Mouse (Mus musculus): ENCODE measurements around the gene Hoxd10. TPM values are rescaled to one million over a fixed set of nuclear protein-coding genes. Genes with fewer than 3 reads are reported as not detected.

The Hoxd10 gene
- polyA plus RNA-seq, 1 experiment from 2014 or later = not detected

- ATAC-seq (replicated peaks; ENCODE audit: insufficient number of reproducible peaks, insufficient read depth, low FRiP score, low read depth) = no peak
- 3% methylated on average over 20 of the region's 20 CpGs for WGBS
- no peak overlapping the region for H3K4me3 ChIP-seq
- peaks cover 98% of the 10 kb centered on the region for H3K27me3 ChIP-seq
- no peaks in the 10 kb centered on the region for H3K9me3 ChIP-seq (replicated peaks)
- peaks cover 11% of the 10 kb centered on the region for H3K4me1 ChIP-seq (replicated peaks)
- no peak overlapping the region for H3K9ac ChIP-seq
- no peak overlapping the region for H3K4me2 ChIP-seq
- H3K27ac ChIP-seq = no peak overlapping the region
- no peaks in the 10 kb centered on the region for H3K36me3 ChIP-seq
Measured at GRCm38 (mm10) chr2:74692808-74693431, 1.2 kb downstream of the Hoxd10 start.

- Histone ChIP-seq H3K4me2 (no peak overlapping the region), H3K9me3 (replicated peaks) (no peaks in the 10 kb centered on the region), H3K4me1 (replicated peaks) (peaks cover 16% of the 10 kb centered on the region), H3K27ac (no peak overlapping the region), H3K4me3 (no peak overlapping the region), H3K36me3 (no peaks in the 10 kb centered on the region), H3K27me3 (peaks cover 98% of the 10 kb centered on the region), H3K9ac (no peak overlapping the region)
- WGBS = 9% methylated on average over 4 of the region's 4 CpGs
- ATAC-seq (replicated peaks; ENCODE audit: insufficient number of reproducible peaks, insufficient read depth, low FRiP score, low read depth) = no peak
Measured at GRCm38 (mm10) chr2:74693432-74693827, 1.7 kb downstream of the Hoxd10 start.

GRCm38 (mm10) chr2:74694066-74694465 lies 2.3 kb downstream of the Hoxd10 start:
- Histone ChIP-seq H3K27me3 (peaks cover 98% of the 10 kb centered on the region), H3K4me2 (no peak overlapping the region), H3K36me3 (no peaks in the 10 kb centered on the region), H3K9ac (no peak overlapping the region), H3K9me3 (replicated peaks) (no peaks in the 10 kb centered on the region), H3K27ac (no peak overlapping the region), H3K4me1 (replicated peaks) (peaks cover 20% of the 10 kb centered on the region), H3K4me3 (no peak overlapping the region)
- ATAC-seq (replicated peaks; ENCODE audit: insufficient number of reproducible peaks, insufficient read depth, low FRiP score, low read depth) = no peak
- 6% methylated on average over 16 of the region's 16 CpGs for WGBS

- 10% methylated on average over 1 of the region's 1 CpGs for WGBS
- Histone ChIP-seq H3K4me1 (replicated peaks) (peaks cover 20% of the 10 kb centered on the region), H3K27ac (no peak overlapping the region), H3K9me3 (replicated peaks) (no peaks in the 10 kb centered on the region), H3K27me3 (peaks cover 99% of the 10 kb centered on the region), H3K4me3 (no peak overlapping the region), H3K36me3 (no peaks in the 10 kb centered on the region), H3K4me2 (no peak overlapping the region), H3K9ac (no peak overlapping the region)
- ATAC-seq (replicated peaks; ENCODE audit: insufficient number of reproducible peaks, insufficient read depth, low FRiP score, low read depth) = no peak
Measured at GRCm38 (mm10) chr2:74695383-74695782, 3.7 kb downstream of the Hoxd10 start.

- Histone ChIP-seq H3K4me3 (no peak overlapping the region), H3K4me1 (replicated peaks) (peaks cover 20% of the 10 kb centered on the region), H3K36me3 (no peaks in the 10 kb centered on the region), H3K9ac (no peak overlapping the region), H3K9me3 (replicated peaks) (no peaks in the 10 kb centered on the region), H3K4me2 (no peak overlapping the region), H3K27me3 (peaks cover 100% of the 10 kb centered on the region), H3K27ac (no peak overlapping the region)
- no peak for ATAC-seq (replicated peaks; ENCODE audit: insufficient number of reproducible peaks, insufficient read depth, low FRiP score, low read depth)
- 5% methylated on average over 7 of the region's 7 CpGs for WGBS
Measured at GRCm38 (mm10) chr2:74695813-74696430, 4.2 kb downstream of the Hoxd10 start.

GRCm38 (mm10) chr2:74696442-74697335 lies 5.0 kb downstream of the Hoxd10 start:
- Histone ChIP-seq H3K4me3 (no peak overlapping the region), H3K27ac (no peak overlapping the region), H3K9ac (no peak overlapping the region), H3K27me3 (peaks cover 100% of the 10 kb centered on the region), H3K36me3 (no peaks in the 10 kb centered on the region), H3K4me1 (replicated peaks) (peaks cover 16% of the 10 kb centered on the region), H3K4me2 (no peak overlapping the region), H3K9me3 (replicated peaks) (no peaks in the 10 kb centered on the region)
- 5% methylated on average over 34 of the region's 34 CpGs for WGBS
- no peak for ATAC-seq (replicated peaks; ENCODE audit: insufficient number of reproducible peaks, insufficient read depth, low FRiP score, low read depth)

GRCm38 (mm10) chr2:74697567-74698121 lies 5.9 kb downstream of the Hoxd10 start, which contains the start of gene Hoxd9:
Gene Hoxd9, plus strand, starts transcription at chr2:74697727.
- Histone ChIP-seq H3K36me3 (no peaks in the 10 kb centered on the region), H3K4me2 (peak within 1 kb of the TSS; percentile 64), H3K4me3 (peak within 1 kb of the TSS; percentile 44), H3K27me3 (peaks cover 99% of the 10 kb centered on the region), H3K9ac (no peak within 1 kb of the TSS), H3K9me3 (replicated peaks) (no peaks in the 10 kb centered on the region), H3K4me1 (replicated peaks) (peaks cover 14% of the 10 kb centered on the region), H3K27ac (no peak within 1 kb of the TSS)
- no peak; the same call in 1 of the 2 replicates for ATAC-seq (replicated peaks; ENCODE audit: insufficient number of reproducible peaks, insufficient read depth, low FRiP score, low read depth)
- WGBS = under 1% methylated on average over 43 of the region's 43 CpGs

- H3K4me2 ChIP-seq = peak overlapping the region; percentile 64
- peaks cover 14% of the 10 kb centered on the region for H3K4me1 ChIP-seq (replicated peaks)
- H3K9me3 ChIP-seq (replicated peaks) = no peaks in the 10 kb centered on the region
- H3K9ac ChIP-seq = no peak overlapping the region
- H3K4me3 ChIP-seq = peak overlapping the region; percentile 44
- ATAC-seq (replicated peaks; ENCODE audit: insufficient number of reproducible peaks, insufficient read depth, low FRiP score, low read depth) = no peak
- H3K27ac ChIP-seq = no peak overlapping the region
- H3K36me3 ChIP-seq = no peaks in the 10 kb centered on the region
- peaks cover 99% of the 10 kb centered on the region for H3K27me3 ChIP-seq
- under 1% methylated on average over 67 of the region's 86 CpGs for WGBS
Measured at GRCm38 (mm10) chr2:74698201-74699052, 6.7 kb downstream of the Hoxd10 start.

GRCm38 (mm10) chr2:74699053-74699430 lies 7.3 kb downstream of the Hoxd10 start:
- peaks cover 99% of the 10 kb centered on the region for H3K27me3 ChIP-seq
- 0 out of 2 replicates have a peak overlapping the region, but pooled peaks have one; percentile 64 for H3K4me2 ChIP-seq
- H3K9ac ChIP-seq = no peak overlapping the region
- WGBS = 3% methylated on average over 17 of the region's 17 CpGs
- no peak overlapping the region; the same call in 1 of the 2 replicates for H3K4me3 ChIP-seq
- no peaks in the 10 kb centered on the region for H3K9me3 ChIP-seq (replicated peaks)
- ATAC-seq (replicated peaks; ENCODE audit: insufficient number of reproducible peaks, insufficient read depth, low FRiP score, low read depth) = no peak
- H3K27ac ChIP-seq = no peak overlapping the region
- peaks cover 14% of the 10 kb centered on the region for H3K4me1 ChIP-seq (replicated peaks)
- no peaks in the 10 kb centered on the region for H3K36me3 ChIP-seq

GRCm38 (mm10) chr2:74699664-74700545 lies 8.2 kb downstream of the Hoxd10 start:
- H3K27ac ChIP-seq = no peak overlapping the region
- H3K9me3 ChIP-seq (replicated peaks) = no peaks in the 10 kb centered on the region
- no peak overlapping the region for H3K9ac ChIP-seq
- ATAC-seq (replicated peaks; ENCODE audit: insufficient number of reproducible peaks, insufficient read depth, low FRiP score, low read depth) = no peak
- H3K4me2 ChIP-seq = no peak overlapping the region
- no peaks in the 10 kb centered on the region for H3K36me3 ChIP-seq
- H3K4me1 ChIP-seq (replicated peaks) = peaks cover 19% of the 10 kb centered on the region
- H3K27me3 ChIP-seq = peaks cover 99% of the 10 kb centered on the region
- H3K4me3 ChIP-seq = no peak overlapping the region
- WGBS = 6% methylated on average over 23 of the region's 23 CpGs

All from heart, embryonic 15.5 days (tissue).